Mouse (Mus musculus) ES-Bruce4 (cell line): ENCODE measurements at regions not wholly inside any gene's neighbourhood (a gene's known extent, or its start where the extent isn't known, plus 50 kb on each side); places are given as distances from the start of the nearest gene placed in this dataset.

ENCODE experiments used
- CTCF ChIP-seq: IDR thresholded peaks from one replicate; pipeline ENCODE4 v1.8.1; 2011; ENCODE audit warnings: low read depth, low read length
- POLR2A ChIP-seq: IDR thresholded peaks from one replicate; pipeline ENCODE4 v1.8.1; 2011; ENCODE audit warnings: low read length; ENCODE audit not compliant: insufficient read depth

- no peak for TF ChIP-seq CTCF
- TF ChIP-seq POLR2A: no peak
Observed at GRCm38 (mm10) chr13:78802838-78803124, 603.2 kb upstream of the Nr2f1 start.
